Mouse (Mus musculus) testis, postnatal 14 days (tissue): ENCODE data around the gene Mark3.
A peak's percentile ranks its signal among the peaks of the same experiment; 100 is the strongest.
"Not testable (repeated sequence)": the region's sequence is repeated elsewhere in the genome, so short reads cannot be mapped to it uniquely, and the experiment has no call there.

Source experiments
- DNase-seq: peaks from one replicate; pipeline ENCODE4 v3.0.0; 2021; ENCODE audit warnings: low spot score

Gene Mark3

GRCm38 (mm10) chr12:111574074-111574886 lies at the start of gene Mark3:
Gene Mark3 (plus strand): TSS chr12:111574523.
- peak; percentile 98 for DNase-seq

- DNase-seq = no peak
Measured at GRCm38 (mm10) chr12:111524883-111525282, 49.4 kb upstream of the Mark3 start.

- no peak for DNase-seq
Measured at GRCm38 (mm10) chr12:111527643-111528281, 46.6 kb upstream of the Mark3 start.

GRCm38 (mm10) chr12:111529192-111529591 lies 45.1 kb upstream of the Mark3 start:
- DNase-seq = peak; percentile 53

- DNase-seq = no peak
Measured at GRCm38 (mm10) chr12:111533096-111533794, 41.1 kb upstream of the Mark3 start.

GRCm38 (mm10) chr12:111535281-111535680 lies 39.0 kb upstream of the Mark3 start:
- no peak for DNase-seq

GRCm38 (mm10) chr12:111535762-111536161 lies 38.6 kb upstream of the Mark3 start:
- no peak for DNase-seq

- no peak for DNase-seq
Measured at GRCm38 (mm10) chr12:111536746-111537145, 37.6 kb upstream of the Mark3 start.

- DNase-seq = peak; percentile 73
Measured at GRCm38 (mm10) chr12:111537341-111537740, 37.0 kb upstream of the Mark3 start.

GRCm38 (mm10) chr12:111537796-111538291 lies 36.5 kb upstream of the Mark3 start, which contains the start of gene Eif5:
Gene Eif5 (plus strand): TSS chr12:111538016.
- DNase-seq = peak; percentile 100

- peak; percentile 80 for DNase-seq
Measured at GRCm38 (mm10) chr12:111538292-111539040, 35.9 kb upstream of the Mark3 start.

- no peak for DNase-seq
Measured at GRCm38 (mm10) chr12:111539041-111539345, 35.3 kb upstream of the Mark3 start.

GRCm38 (mm10) chr12:111547070-111547469 lies 27.3 kb upstream of the Mark3 start:
- no peak for DNase-seq

- DNase-seq = no peak
Measured at GRCm38 (mm10) chr12:111548555-111549289, 25.6 kb upstream of the Mark3 start.

GRCm38 (mm10) chr12:111550679-111551078 lies 23.6 kb upstream of the Mark3 start:
- no peak for DNase-seq

- no peak for DNase-seq
Measured at GRCm38 (mm10) chr12:111552342-111552741, 22.0 kb upstream of the Mark3 start.

GRCm38 (mm10) chr12:111555357-111555756 lies 19.0 kb upstream of the Mark3 start:
- no peak for DNase-seq

GRCm38 (mm10) chr12:111555893-111556292 lies 18.4 kb upstream of the Mark3 start:
- DNase-seq = not testable (repeated sequence)

- no peak for DNase-seq
Measured at GRCm38 (mm10) chr12:111557538-111557937, 16.8 kb upstream of the Mark3 start.

GRCm38 (mm10) chr12:111558655-111559054 lies 15.7 kb upstream of the Mark3 start:
- DNase-seq = no peak

- DNase-seq = no peak
Measured at GRCm38 (mm10) chr12:111559647-111560258, 14.6 kb upstream of the Mark3 start.
